Mouse (Mus musculus) neural tube, embryonic 14.5 days (tissue): ENCODE results near the gene Klhl32. TPM values are rescaled to one million over a fixed set of nuclear protein-coding genes. Genes with fewer than 3 reads are reported as not detected.

ENCODE experiments used
- ATAC-seq: fragments of 200-750 bp; cut with Nextera tagmentation; 2 replicates; pipeline ENCODE4 v1.8.0; 2017; ENCODE audit warnings: low read depth, mild to moderate bottlenecking, moderate TSS enrichment, moderate library complexity
- H3K27ac ChIP-seq: fragments of 300-500 bp; sonication (generic); 2 replicates; pipeline ENCODE4 v1.5.1; 2014; ENCODE audit warnings: low read depth, mild to moderate bottlenecking, control low read depth, low read length, moderate library complexity, mixed read lengths
- H3K27me3 ChIP-seq: fragments of 300-500 bp; sonication (generic); 2 replicates; pipeline ENCODE4 v1.6.1; 2014; ENCODE audit warnings: low read length; ENCODE audit not compliant: control insufficient read depth, insufficient read depth
- H3K36me3 ChIP-seq: fragments of 300-500 bp; sonication (generic); 2 replicates; pipeline ENCODE4 v1.6.1; 2014; ENCODE audit warnings: low read length, mixed read lengths; ENCODE audit not compliant: control insufficient read depth, insufficient read depth
- H3K4me1 ChIP-seq: fragments of 300-500 bp; sonication (generic); 2 replicates; pipeline ENCODE4 v1.6.1; 2014; ENCODE audit warnings: low read length; ENCODE audit not compliant: control insufficient read depth, insufficient read depth
- H3K4me2 ChIP-seq: fragments of 300-500 bp; sonication (generic); 2 replicates; pipeline ENCODE4 v1.6.1; 2014; ENCODE audit warnings: mild to moderate bottlenecking, low read depth, low read length, control low read depth
- H3K4me3 ChIP-seq: fragments of 300-500 bp; sonication (generic); 2 replicates; pipeline ENCODE4 v1.5.1; 2014; ENCODE audit warnings: low read depth, low read length, control low read depth, mixed read lengths
- H3K9ac ChIP-seq: fragments of 300-500 bp; sonication (generic); replicated peaks from 2 replicates; pipeline ENCODE4 v1.6.1; 2014; ENCODE audit warnings: low read depth, mild to moderate bottlenecking, control low read depth, low read length, mixed read lengths
- H3K9me3 ChIP-seq: fragments of 300-500 bp; sonication (generic); 2 replicates; pipeline ENCODE4 v1.6.1; 2016; ENCODE audit warnings: low read length; ENCODE audit not compliant: control insufficient read depth
- WGBS: fragments of 180-500 bp; shearing (Covaris S2); extraction: QIAGEN DNeasy Blood & Tissue Kit; methylation state at CpG from one replicate; pipeline ENCODE4 v1.1.7; 2014; 5-methylcytosine and 5-hydroxymethylcytosine counted together
- polyA plus RNA-seq: library from polyadenylated mRNA; unstranded; fragments of >200 nt; fragmentation: Nextera tagmentation; extraction: Ambion mirVana; gene quantifications from 2 replicates; pipeline ENCODE4 v1.2.1, GENCODE M21; 2014

The Klhl32 gene
- polyA plus RNA-seq, 1 experiment from 2014 or later: 37.4 TPM

DNA sequence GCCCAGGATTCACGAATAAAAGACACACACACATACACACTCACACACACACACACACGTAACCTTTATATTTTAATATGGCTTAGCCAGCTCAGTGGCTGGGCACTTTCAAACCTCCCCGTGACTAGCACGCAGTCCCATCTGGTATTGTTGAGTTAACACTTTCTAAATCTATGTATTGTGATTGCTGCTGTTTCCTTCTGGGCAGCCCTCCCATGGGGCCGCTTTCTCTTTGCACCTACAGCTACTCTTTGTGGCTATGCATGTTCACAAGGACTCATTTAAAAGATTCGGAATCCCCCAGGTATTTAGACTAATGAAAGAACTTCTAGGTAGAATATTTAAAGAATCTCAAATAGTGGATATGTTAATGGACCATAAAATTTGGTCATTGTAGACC, 249.2 kb downstream of the Klhl32 start:
- ATAC-seq: no peak
- H3K27ac ChIP-seq: no peak overlapping the region
- no peaks in the 10 kb centered on the region for H3K9me3 ChIP-seq
- H3K4me1 ChIP-seq: no peaks in the 10 kb centered on the region
- no peaks in the 10 kb centered on the region for H3K36me3 ChIP-seq
- no peak overlapping the region for H3K4me3 ChIP-seq
- H3K27me3 ChIP-seq: no peaks in the 10 kb centered on the region
- no peak overlapping the region for H3K9ac ChIP-seq
- H3K4me2 ChIP-seq: no peak overlapping the region
- 88% methylated on average over 6 of the region's 6 CpGs for WGBS

DNA sequence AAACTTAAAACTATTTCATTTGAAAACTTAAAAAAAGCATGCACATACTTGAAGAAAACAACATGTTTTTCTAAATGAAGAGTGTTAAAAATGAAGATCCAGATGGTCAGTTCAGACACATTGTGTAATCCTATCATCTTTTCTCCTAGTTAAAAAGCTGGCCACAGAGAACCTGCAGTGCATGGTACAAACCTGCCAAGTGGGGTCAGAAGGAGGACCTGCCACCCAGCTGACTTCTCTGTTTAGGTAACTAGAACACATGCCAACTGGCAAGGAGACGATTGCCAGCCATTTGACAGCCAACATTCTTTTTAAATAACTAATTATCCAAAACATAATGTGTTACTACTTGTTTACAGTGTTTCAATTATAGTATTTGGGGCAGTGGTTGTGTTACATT, 252.3 kb downstream of the Klhl32 start:
- Histone ChIP-seq H3K27me3 (no peaks in the 10 kb centered on the region), H3K27ac (no peak overlapping the region), H3K36me3 (no peaks in the 10 kb centered on the region), H3K9me3 (no peaks in the 10 kb centered on the region), H3K4me3 (no peak overlapping the region), H3K9ac (no peak overlapping the region), H3K4me2 (no peak overlapping the region), H3K4me1 (no peaks in the 10 kb centered on the region)
- WGBS: 84% methylated on average over 1 of the region's 1 CpGs
- ATAC-seq: no peak

DNA sequence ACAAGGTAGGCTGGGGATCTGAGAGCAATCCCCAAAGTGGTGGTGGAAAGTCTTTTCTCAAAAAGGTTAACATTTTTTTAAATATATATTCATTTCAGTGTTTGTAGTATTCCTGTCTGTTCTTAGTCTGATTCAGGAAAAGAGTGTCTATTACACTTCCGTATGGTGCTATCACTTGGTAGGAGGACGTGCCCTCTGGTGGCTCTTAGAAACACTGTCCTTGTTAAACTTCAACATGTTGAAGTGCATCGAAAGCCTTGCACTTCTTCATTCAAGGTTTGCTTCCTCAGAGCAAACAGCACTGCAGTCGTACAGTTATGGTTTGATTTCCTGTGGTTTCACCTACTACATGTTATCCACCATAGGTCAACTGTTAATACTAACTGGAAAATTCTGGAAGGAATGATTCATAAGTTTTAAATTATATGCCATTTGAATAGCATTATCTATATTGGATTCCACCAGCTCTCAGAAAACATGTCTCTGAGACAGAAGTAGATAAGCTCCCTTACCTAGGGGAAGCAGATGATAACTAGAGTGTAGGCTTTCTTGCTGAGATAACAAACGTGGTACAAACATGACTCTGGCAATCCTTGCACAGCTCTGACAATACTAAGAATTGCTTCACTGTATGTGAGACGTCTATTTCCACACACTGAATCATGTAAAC, 253.8 kb downstream of the Klhl32 start:
- no peaks in the 10 kb centered on the region for H3K27me3 ChIP-seq
- no peak overlapping the region for H3K27ac ChIP-seq
- no peak overlapping the region for H3K4me3 ChIP-seq
- 88% methylated on average over 6 of the region's 6 CpGs for WGBS
- no peaks in the 10 kb centered on the region for H3K36me3 ChIP-seq
- no peak overlapping the region for H3K4me2 ChIP-seq
- H3K9ac ChIP-seq: no peak overlapping the region
- no peaks in the 10 kb centered on the region for H3K9me3 ChIP-seq
- H3K4me1 ChIP-seq: no peaks in the 10 kb centered on the region
- no peak for ATAC-seq

DNA sequence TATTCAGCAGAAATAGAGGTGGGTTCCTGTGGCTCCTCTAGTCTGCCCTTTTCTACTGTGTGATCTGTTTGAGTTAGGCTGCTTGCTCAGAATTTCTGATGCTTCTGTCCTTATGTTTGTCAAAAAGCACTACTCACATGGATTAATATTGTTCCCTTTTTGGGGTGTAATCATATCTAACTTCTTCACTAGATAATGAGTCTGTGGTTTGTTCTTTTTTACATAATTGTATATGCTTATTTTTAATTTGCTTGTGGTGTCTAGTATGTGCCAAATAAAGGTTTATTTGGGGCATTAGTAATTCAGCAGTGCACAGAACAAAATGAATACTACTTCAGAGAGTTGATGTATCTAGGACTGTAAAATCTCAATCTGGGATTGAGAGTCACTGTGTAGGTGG, 256.1 kb downstream of the Klhl32 start:
- no peak overlapping the region for H3K4me2 ChIP-seq
- no peak overlapping the region for H3K27ac ChIP-seq
- no peaks in the 10 kb centered on the region for H3K27me3 ChIP-seq
- no peaks in the 10 kb centered on the region for H3K9me3 ChIP-seq
- H3K4me3 ChIP-seq: no peak overlapping the region
- no peak overlapping the region for H3K9ac ChIP-seq
- no peaks in the 10 kb centered on the region for H3K36me3 ChIP-seq
- no peak for ATAC-seq
- H3K4me1 ChIP-seq: no peaks in the 10 kb centered on the region

DNA sequence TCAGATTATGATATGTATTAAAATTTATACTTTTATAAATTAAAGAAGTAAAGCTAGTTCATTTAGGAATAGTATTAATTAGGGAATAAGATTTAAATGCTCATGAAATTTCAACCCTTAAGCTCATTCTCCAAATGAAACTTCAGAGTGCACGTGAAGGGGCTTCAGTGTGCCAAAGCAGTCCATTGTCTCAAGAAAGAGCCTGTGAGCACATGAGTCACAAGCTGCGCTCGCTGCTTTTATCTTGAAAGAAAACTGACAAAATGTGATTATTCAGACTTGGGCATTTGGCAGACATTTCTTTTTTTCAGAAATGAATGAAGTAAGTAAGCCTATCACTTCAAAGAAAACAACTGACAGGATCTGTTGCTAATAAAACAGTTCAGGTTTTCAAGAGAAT, 266.9 kb downstream of the Klhl32 start:
- WGBS: 81% methylated on average over 3 of the region's 3 CpGs
- ATAC-seq: no peak

DNA sequence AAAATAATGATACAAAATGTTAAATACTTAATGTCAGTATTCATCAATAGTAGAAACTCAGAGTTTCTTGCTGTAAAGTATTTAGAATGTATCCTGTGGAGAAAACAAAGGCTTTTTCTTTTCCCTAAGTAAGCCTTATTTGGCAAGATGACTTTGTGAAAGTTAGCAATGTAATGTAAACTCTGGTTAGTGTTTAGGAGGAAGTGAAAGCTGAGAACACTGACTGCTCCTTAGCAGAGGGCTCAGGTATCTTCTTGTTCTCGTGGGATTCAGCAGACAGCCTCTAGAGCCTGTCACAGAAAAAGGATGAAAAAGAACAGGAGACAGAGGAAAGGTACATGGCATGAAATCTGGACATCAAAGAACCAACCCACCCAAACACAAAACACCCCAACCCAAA, 268.6 kb downstream of the Klhl32 start:
- Histone ChIP-seq H3K36me3 (no peaks in the 10 kb centered on the region), H3K27me3 (no peaks in the 10 kb centered on the region), H3K9me3 (no peaks in the 10 kb centered on the region), H3K4me3 (no peak overlapping the region), H3K9ac (no peak overlapping the region), H3K4me2 (no peak overlapping the region), H3K27ac (no peak overlapping the region), H3K4me1 (no peaks in the 10 kb centered on the region)
- 86% methylated on average over 1 of the region's 1 CpGs for WGBS
- ATAC-seq: no peak

More for the DNA sequence above, 266.9 kb downstream of the Klhl32 start:
- Histone ChIP-seq H3K4me1 (no peaks in the 10 kb centered on the region), H3K36me3 (no peaks in the 10 kb centered on the region), H3K4me3 (no peak overlapping the region), H3K27ac (no peak overlapping the region), H3K9ac (no peak overlapping the region), H3K9me3 (no peaks in the 10 kb centered on the region), H3K27me3 (no peaks in the 10 kb centered on the region), H3K4me2 (no peak overlapping the region)

DNA sequence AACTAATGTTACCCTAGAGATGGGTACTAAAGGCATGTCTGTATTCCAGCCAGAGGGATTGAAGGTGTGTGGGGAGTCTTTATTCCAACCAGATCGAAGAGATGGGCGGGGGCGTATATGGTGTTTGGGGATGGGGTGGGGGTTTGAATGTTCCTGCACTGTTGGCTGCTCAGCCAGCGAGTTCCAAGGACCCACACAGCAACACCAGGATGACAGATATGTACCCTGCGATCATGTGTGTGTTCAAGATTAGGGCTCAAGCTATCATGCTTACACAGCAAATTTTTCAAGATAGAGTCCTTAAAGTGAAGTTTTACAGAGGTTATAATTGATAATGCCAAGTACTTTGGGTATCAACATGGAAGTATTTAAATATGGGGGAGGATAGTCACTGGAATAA, 273.3 kb downstream of the Klhl32 start:
- Histone ChIP-seq H3K4me2 (no peak overlapping the region), H3K27me3 (no peaks in the 10 kb centered on the region), H3K9me3 (no peaks in the 10 kb centered on the region), H3K27ac (no peak overlapping the region), H3K36me3 (no peaks in the 10 kb centered on the region), H3K9ac (no peak overlapping the region), H3K4me3 (no peak overlapping the region), H3K4me1 (no peaks in the 10 kb centered on the region)
- whole genome bisulfite sequencing: 95% methylated on average over 5 of the region's 5 CpGs
- no peak for ATAC-seq

DNA sequence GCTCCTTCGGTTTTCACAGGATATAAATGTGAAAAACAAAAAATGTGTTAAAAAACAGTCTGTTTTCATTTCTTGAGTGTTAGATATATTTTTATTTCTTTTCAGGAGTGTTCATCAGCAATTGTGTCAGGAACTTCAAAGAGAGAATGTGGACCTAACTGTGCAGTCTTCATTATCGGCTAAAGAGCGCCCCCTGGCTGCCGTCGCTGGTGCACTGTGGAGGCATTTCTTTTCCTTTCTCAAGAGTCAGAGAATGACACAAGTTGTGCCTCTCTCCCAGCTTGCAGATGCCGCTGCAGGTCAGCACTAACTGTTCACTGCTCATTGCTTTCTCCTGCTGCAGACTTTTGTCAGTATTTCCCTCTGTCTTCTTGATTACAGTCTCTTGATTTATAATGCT, 276.6 kb downstream of the Klhl32 start:
- H3K9ac ChIP-seq: no peak overlapping the region
- no peak overlapping the region for H3K27ac ChIP-seq
- H3K4me3 ChIP-seq: no peak overlapping the region
- ATAC-seq: peak; percentile 92
- no peaks in the 10 kb centered on the region for H3K36me3 ChIP-seq
- no peaks in the 10 kb centered on the region for H3K9me3 ChIP-seq
- H3K27me3 ChIP-seq: no peaks in the 10 kb centered on the region
- WGBS: 20% methylated on average over 6 of the region's 6 CpGs
- no peak overlapping the region for H3K4me2 ChIP-seq
- no peaks in the 10 kb centered on the region for H3K4me1 ChIP-seq

DNA sequence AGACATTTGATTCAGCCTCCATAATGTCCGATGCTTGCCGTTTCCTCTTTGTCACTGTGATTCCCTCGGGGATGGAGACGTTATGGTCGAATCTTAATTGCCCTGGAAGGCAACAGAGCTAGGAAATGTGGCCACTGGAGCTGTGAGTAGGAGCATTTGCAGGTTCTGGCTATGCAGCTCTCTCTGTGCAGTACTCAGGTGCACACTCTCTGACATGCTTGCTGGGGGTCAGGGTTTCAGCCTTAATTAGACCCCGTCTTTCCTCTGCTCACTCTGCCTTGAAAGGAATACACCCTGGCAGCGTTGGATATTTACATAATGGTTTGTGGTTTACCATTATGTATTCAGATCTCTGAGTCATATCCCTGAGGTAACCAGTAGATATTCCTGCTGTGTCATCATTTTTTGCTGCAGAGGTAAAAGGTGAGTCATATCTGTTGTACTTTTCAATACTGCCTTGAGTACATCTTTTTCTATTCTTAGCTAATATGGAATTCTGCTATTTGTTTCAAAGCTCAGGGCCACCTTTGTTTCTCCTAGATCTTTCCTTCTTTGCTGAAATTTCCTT, 281.9 kb downstream of the Klhl32 start:
- Histone ChIP-seq H3K9ac (no peak overlapping the region), H3K4me1 (no peaks in the 10 kb centered on the region), H3K27me3 (no peaks in the 10 kb centered on the region), H3K36me3 (no peaks in the 10 kb centered on the region), H3K27ac (no peak overlapping the region), H3K9me3 (no peaks in the 10 kb centered on the region), H3K4me2 (no peak overlapping the region), H3K4me3 (no peak overlapping the region)
- 45% methylated on average over 7 of the region's 7 CpGs for WGBS
- ATAC-seq: no peak; the same call in 1 of the 2 replicates
